Mouse (Mus musculus) heart, postnatal 4 days (tissue): Measurements from ENCODE around the gene Ccdc92. TPM values are rescaled to one million over a fixed set of nuclear protein-coding genes. Genes with fewer than 3 reads are reported as not detected.

Source experiments
- DNase-seq: peaks from one replicate; pipeline ENCODE4 v3.0.0; 2021
- total RNA-seq, 2 experiments: library from RNA; stranded (reverse); gene quantifications; 2 replicates each; pipeline ENCODE4 v1.2.3; 2021

Ccdc92 gene
- under 1 TPM; 0.68 to 0.88 TPM for total RNA-seq

- DNase-seq: peak; percentile 98
Observed at GRCm38 (mm10) chr5:124862013-124862866, at the start of gene Ccdc92, which contains the start of gene Zfp664. TSS of gene Ccdc92 (minus strand) at chr5:124862424. TSS of gene Zfp664 (plus strand) at chr5:124862691.

DNA sequence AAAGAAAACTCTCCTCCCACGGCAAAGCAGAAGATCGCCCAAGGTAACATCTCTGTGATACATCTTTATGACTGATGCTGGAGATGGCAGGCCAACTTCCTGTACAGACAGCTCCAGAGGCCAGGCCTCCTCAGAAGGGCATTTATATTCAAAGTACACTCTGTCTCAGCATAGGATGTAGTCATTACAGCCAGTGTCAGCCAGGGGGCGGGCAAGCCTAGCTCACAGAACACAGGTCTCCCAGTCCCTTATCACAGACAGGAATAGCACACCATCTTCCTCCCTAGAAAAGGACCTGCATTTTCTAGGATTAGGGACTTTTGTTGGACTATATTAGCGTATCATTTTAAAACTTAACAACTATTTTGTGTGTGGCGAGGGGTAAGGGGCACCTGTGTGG, 46.6 kb upstream of the Ccdc92 start:
- DNase-seq: peak; percentile 89

- DNase-seq: no peak
Observed at GRCm38 (mm10) chr5:124906890-124907289, 44.7 kb upstream of the Ccdc92 start.

- DNase-seq: no peak
Observed at GRCm38 (mm10) chr5:124903852-124904251, 41.6 kb upstream of the Ccdc92 start.

DNA sequence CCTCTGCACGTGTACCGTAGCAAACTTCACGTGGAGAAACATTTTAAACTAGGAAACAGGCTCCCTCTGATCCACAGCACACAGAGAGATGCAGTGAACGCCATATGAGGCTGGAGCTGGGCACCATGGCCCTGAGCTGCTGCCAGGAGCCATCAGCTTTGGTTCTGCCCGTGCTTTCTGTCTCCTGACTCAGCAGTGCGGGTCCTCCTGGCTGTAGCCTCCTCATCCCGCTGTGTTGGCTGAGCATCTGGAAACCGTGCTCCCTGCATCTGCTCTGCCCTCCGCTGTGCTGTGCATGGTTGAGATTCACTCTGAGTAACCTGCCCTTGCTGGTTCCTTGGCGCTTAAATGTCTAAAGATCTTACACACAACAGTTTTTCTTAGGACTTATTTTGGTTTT, 40.0 kb upstream of the Ccdc92 start:
- no peak for DNase-seq

GRCm38 (mm10) chr5:124901675-124902074, 39.5 kb upstream of the Ccdc92 start:
- peak; percentile 67 for DNase-seq

- no peak for DNase-seq
Observed at GRCm38 (mm10) chr5:124900738-124901490, 38.7 kb upstream of the Ccdc92 start.

DNA sequence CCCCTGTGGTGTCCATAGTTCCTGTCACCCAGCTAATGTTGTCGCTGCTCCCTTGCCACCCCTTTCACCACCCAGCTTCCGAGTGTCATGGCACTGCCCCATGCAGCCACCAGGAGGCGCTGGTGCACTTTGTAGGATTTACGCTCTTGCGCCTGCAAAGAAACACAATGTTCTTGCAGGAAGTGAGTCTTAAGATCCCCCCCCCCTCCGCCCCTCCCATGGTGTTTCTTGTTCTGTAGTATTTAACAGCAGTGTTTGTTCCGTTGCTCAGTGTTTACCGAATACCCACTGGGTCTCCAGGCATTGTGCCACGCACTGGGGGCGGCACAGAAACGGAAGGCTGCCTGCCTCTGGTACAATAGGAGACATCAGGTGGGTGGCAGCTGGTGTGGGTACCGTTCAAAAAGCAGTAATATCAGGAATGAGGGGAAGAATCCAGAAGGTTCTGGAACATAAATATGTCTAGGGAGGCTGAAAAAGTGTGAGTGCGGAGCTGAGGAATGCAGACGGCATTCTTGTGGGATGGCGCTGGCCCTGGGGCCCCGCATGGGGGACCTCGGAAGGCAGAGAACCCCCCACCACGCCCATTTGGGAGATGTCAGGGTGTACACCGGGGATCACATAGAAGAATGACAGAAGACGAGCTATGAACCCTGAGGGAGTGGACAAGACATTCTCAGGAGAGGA, 37.9 kb upstream of the Ccdc92 start:
- peak; percentile 92 for DNase-seq

GRCm38 (mm10) chr5:124896135-124896534, 33.9 kb upstream of the Ccdc92 start:
- no peak for DNase-seq

DNA sequence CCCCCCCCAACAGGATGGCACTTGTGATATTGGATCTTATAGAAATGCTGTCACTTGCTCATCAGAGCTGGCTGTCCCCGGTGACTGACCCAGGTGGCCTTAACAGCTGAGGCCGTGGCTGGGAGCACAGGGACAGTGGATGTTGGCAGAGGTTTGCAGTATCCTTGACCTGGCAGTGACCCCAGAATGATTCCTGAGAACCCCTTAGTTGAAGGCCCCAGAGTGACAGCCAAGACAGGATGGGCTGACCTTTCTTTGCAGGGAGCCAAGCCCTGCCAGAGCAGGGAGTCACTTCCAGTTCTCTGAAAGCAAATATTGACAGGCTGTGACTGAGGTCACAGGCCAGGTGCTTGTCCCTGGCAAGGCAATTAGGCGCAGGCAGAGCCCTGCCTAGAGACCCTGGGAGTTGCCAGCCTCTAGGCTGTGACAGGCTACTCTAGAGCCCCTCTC, 29.7 kb upstream of the Ccdc92 start:
- no peak for DNase-seq

DNA sequence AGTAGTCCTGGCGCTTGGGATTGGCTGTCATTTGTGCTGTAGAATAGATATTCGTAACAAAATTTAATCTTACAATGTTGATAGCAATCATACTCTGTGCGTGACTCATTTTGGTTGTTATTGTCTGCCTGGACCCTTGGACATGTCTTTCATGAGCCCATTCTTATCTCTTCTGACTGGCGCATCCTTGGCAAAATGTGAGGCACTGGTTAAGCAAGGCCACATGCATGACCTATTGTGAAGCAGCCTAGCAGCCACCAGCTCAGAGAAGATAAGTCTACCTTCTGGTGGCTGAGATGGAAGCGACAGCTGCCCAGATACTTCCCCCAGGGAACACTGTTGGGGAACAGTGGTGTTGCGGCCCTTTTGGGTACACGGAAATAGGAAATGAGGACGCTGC, 26.4 kb upstream of the Ccdc92 start:
- DNase-seq: no peak

- no peak for DNase-seq
Observed at GRCm38 (mm10) chr5:124883877-124884276, 21.7 kb upstream of the Ccdc92 start.

DNA sequence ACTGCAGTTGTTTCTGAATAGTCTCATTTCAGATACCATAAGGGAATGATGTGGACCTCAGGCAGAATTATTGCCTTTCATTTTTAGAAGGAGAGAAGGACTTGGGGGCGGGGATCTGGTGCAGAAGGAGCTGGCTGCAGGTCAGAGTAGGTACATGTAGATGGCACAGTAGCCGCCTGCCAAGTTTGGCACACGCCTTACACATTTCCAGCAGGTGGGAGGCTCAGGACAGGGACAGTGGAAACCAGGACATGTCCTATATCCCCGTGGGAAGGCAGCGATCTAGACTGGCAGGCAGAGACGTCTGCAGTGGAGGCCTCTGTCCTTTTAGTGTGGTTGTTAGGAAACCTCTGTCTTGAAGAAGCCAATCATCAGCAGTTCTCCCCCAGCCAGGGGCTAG, 17.6 kb upstream of the Ccdc92 start:
- DNase-seq: no peak

DNA sequence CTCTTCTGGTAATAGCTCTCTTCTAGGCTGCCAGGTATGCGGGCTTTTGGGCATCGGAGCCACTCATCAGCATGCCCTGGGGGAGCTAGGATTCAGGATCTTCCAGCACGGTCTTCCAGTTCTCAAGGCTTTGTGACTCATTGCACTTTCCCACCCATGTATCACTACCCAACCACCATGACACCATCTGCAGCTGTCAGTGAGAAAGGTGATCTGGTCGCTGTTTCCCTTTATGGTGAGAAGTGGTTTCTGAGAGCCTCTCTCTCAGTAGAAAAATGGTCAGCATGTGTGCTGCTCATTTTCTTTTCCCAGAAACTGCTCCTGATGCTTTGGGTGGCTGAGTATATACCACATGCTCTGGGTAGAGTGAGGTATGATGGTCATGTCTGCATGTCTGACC, 17.0 kb upstream of the Ccdc92 start:
- no peak for DNase-seq

- no peak for DNase-seq
Observed at GRCm38 (mm10) chr5:124873890-124874601, 11.8 kb upstream of the Ccdc92 start.

GRCm38 (mm10) chr5:124873096-124873495, 10.9 kb upstream of the Ccdc92 start:
- no peak for DNase-seq

- DNase-seq: peak; percentile 47
Observed at GRCm38 (mm10) chr5:124872033-124872432, 9.8 kb upstream of the Ccdc92 start.

- peak; percentile 75 for DNase-seq
Observed at GRCm38 (mm10) chr5:124868981-124869380, 6.8 kb upstream of the Ccdc92 start.

DNA sequence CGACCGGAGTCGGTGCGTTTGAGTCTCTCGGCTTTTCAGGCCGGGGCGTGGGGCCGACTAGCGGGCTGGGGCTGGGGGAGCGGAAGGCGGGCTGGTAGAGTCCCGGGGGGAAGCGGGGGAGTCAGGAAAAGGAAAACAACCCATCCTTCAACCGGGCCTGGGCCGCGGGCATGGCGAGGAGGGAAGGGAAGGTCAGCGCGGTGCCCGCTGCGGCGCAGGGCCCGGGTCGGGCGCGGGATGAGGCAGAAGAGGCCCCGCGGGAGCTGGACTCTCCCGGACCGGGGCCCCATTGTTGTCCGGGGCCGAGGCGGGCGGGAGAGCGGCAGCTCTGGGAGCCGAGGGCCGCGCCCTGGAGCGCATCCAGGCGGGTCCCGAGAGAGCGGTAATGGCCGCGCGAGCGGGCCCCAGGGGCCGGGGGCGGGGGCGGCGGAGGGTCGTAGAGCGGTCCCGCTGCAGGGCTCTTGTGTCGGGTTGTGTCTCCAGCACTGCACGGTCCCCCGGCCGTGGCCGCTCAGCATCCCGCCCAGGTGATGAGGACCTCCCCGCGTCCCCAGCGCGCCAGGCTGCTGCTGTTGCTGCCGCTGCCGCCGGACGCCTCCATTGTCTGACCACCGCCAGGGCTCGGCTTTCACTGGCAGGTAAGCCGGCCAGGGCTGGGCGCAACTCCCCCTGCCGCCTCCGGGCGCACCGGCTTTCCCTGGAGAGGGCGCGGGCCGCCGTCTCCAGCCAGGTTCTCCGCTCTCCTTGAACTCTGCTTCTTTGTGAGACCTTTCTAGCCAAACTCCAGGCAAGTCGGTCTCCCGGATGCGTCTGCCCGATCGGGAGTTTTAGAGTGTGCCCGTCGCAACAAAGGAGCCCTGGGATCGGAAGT, 882 bp upstream of the Ccdc92 start:
- DNase-seq: peak; percentile 52

DNA sequence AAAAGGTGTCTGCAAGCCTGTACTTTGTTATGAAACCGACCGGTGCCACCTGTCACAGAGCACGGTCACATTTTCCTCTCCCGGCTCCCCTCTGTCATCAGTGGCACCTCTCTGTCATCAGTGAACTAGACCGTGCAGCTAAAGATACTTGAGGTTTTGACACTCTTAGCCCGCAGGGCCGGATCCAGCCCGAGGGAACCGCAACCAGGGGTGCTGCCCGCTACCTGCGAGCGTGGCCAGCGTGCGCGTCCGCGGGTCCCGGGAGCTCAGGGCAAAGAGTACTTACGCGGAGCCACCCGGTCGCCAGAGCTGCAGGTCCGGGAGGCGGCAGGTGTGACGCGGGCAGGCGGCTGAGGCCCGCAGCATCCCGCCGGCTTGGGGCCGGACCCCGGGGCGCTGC, 761 bp downstream of the Ccdc92 start:
- no peak for DNase-seq

DNA sequence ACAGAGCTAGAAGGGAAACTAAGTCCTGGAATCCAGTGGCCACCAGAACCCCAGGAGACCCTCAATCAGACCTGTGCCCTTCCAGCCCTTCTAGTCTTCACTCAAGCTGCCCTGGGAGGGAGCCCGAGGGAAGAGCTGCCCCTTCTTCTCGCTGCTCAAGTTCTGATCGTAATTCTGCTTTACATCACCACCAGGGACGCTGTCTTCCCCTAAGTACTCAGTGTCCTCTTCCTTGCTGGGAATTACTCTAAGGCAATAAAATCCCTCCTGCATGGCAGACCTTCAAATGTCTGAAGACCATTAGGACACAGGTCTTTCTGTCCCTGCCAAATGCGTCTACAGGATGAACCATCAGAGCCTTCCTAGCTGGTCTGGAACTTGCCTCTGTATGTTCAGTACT, 2.2 kb downstream of the Ccdc92 start:
- DNase-seq: no peak
